Comparison of ENCODE assay signal across 26 mouse cellular contexts in genomic region chr8:121958395-121958794, GRCm38 (mm10). TPM values are rescaled to one million over a fixed set of nuclear protein-coding genes. Genes with fewer than 3 reads are reported as not detected.
"Had no signal": no experiment of that assay in that cellular context is flagged by ENCODE, and none has a peak within 500 bp of the region (broad histone marks: within the 10 kb centered on the region; RNA-seq: fewer than 3 reads in every experiment).

No protein-coding gene starts in this region.

- H3K4me2 ChIP-seq: liver, embryonic 12.5 days; lung, embryonic 14.5 days; midbrain, embryonic 11.5 days had no signal

- H3K9ac ChIP-seq: liver, embryonic 12.5 days; lung, embryonic 14.5 days had no signal

- ATAC-seq: liver, embryonic 12.5 days; lung, postnatal 0 days had no signal

- DNase-seq: kidney, adult 2 months; kidney, postnatal 10 days; kidney, postnatal 36 days; layer of hippocampus, postnatal 36 days; lung, embryonic 14.5 days; midbrain, embryonic 14.5 days; right cerebral cortex, adult 18-20 months; right cerebral cortex, postnatal 14 days; thymus, adult 18-20 months; thymus, postnatal 36 days had no signal

- H3K27ac ChIP-seq: left cerebral cortex, adult 2 months; liver, embryonic 12.5 days; macrophage had no signal

- H3K4me3 ChIP-seq: left cerebral cortex, adult 2 months; liver, embryonic 12.5 days had no signal

- H3K27me3 ChIP-seq: liver, embryonic 12.5 days had no signal

- H3K9me3 ChIP-seq: liver, embryonic 12.5 days had no signal

RNA-seq across cellular contexts. Expression of gene Car5a, which starts 13.7 kb away (rescaled TPM):
- total RNA-seq: layer of hippocampus, postnatal 10 days; layer of hippocampus, postnatal 36 days; left cerebral cortex, adult 2 months; left cerebral cortex, postnatal 10 days; left cerebral cortex, postnatal 36 days; megakaryocyte-erythroid progenitor cell, adult 5-6 weeks; midbrain, postnatal 0 days had no signal
- polyA plus RNA-seq: kidney, embryonic 14.5 days; limb, embryonic 11.5 days; limb, embryonic 14.5 days; lung, embryonic 14.5 days; macrophage; midbrain, embryonic 14.5 days; neural tube, embryonic 11.5 days; testis, adult 2 months; urinary bladder, adult 2 months had no signal
